Mouse (Mus musculus) megakaryocyte progenitor cell, adult 5-6 weeks (primary cell): ENCODE data around the gene Arpc5l. TPM values are rescaled to one million over a fixed set of nuclear protein-coding genes. Genes with fewer than 3 reads are reported as not detected.

ENCODE experiments used
- ATAC-seq: replicated peaks from 2 replicates; pipeline ENCODE4 v1.8.0; 2016; ENCODE audit warnings: mild to moderate bottlenecking, moderate TSS enrichment, inconsistent platforms; ENCODE audit not compliant: poor library complexity
- total RNA-seq, 2 experiments: library from RNA; stranded (forward) in 1 of 2; stranded (reverse) in 1 of 2; fragments of 157-497, 149-512 nt in 1 of 2; fragments of 200-1000 nt in 1 of 2; gene quantifications; 2 replicates each; pipeline versions ENCODE4 v1.2.3 to v1.2.4; 2015 to 2017

The Arpc5l gene
- total RNA-seq, 2 experiments from 2014 or later: 47.8 to 73.3 TPM

DNA sequence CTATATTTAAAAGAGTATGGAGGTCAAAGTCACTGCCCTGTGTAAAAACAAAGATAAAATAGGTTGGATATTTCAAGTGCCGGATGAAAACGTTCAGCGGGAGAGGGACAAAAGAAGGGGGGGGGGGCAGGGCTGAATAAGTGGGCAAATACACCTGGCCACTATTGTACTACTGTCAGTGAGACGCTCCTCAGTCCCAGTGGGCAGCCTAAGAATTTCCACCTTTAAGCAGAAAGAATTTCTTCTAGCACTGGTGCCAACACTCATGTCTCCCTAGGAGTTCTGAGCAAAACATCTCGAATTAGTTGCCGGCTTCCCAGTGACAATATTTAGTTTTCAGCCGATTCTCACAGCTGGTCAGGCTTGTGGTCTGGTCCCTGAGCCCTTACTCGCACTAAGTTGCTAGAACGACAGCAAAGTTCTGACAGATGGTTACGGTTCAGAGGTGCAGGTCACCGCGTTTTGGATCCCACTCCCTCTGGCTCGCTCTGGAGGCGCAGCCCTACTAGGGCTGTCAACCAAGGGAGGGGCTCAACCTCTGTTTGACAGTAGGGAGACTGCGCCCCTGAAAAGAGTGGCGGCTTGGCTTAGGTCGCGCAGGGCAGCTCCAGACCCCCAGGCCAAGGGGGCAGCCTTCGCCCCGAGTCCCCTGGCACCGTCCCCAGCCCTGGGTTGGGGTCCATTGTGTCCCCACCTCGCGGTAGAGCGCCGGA lies 59.7 kb downstream of the Arpc5l start:
- ATAC-seq: peak; percentile 56

Other genes starting within 250 kb of the Arpc5l start
- gene Nr6a1, start 77.7 kb upstream of the Arpc5l start, total RNA-seq (2015): 0.85 and 1.3 TPM in 2 replicates
- 1.4 and 2.7 TPM in 2 replicates for gene Nr6a1, start 77.7 kb upstream of the Arpc5l start, total RNA-seq (2017)
- gene Olfml2a, start 73.4 kb upstream of the Arpc5l start, total RNA-seq (2015): 0.17 TPM in 1 of 2 replicates, not detected in the other
- 0.03 TPM in 1 of 2 replicates, not detected in the other for gene Olfml2a, start 73.4 kb upstream of the Arpc5l start, total RNA-seq (2017)
- 0.22 TPM in 2 replicates for gene Wdr38, start 7.9 kb upstream of the Arpc5l start, total RNA-seq (2015)
- gene Wdr38, start 7.9 kb upstream of the Arpc5l start, total RNA-seq (2017): 0.25 and 0.88 TPM in 2 replicates
- 632 and 667 TPM in 2 replicates for gene Rpl35, start 276 bp downstream of the Arpc5l start, total RNA-seq (2015)
- gene Rpl35, start 276 bp downstream of the Arpc5l start, total RNA-seq (2017): 1,515 and 1,624 TPM in 2 replicates
- 12.7 and 14.1 TPM in 2 replicates for gene Golga1, start 60.2 kb downstream of the Arpc5l start, total RNA-seq (2015)
- gene Golga1, start 60.2 kb downstream of the Arpc5l start, total RNA-seq (2017): 16.5 and 19.2 TPM in 2 replicates
- gene Scai, start 185.4 kb downstream of the Arpc5l start, total RNA-seq (2015): 7.4 and 10.6 TPM in 2 replicates
- gene Scai, start 185.4 kb downstream of the Arpc5l start, total RNA-seq (2017): 6.0 and 11.6 TPM in 2 replicates
- gene Ppp6c, start 221.1 kb downstream of the Arpc5l start, total RNA-seq (2015): 118 and 136 TPM in 2 replicates
- 64.2 and 72.9 TPM in 2 replicates for gene Ppp6c, start 221.1 kb downstream of the Arpc5l start, total RNA-seq (2017)